In genomic region chr9:71554001-71554400, GRCm38 (mm10) we compare ENCODE assay signal across 34 mouse cellular contexts. TPM values are rescaled to one million over a fixed set of nuclear protein-coding genes. Genes with fewer than 3 reads are reported as not detected.
DNase-seq lines count a peak whose midpoint lies in the region; ATAC-seq and TF ChIP-seq lines count a peak whose summit lies in the region.
"Had no signal": no experiment of that assay in that cellular context is flagged by ENCODE, and none has a peak within 500 bp of the region (broad histone marks: within the 10 kb centered on the region; RNA-seq: fewer than 3 reads in every experiment).

No protein-coding gene starts in this region.

- no peak overlapping the region for H3K4me3 ChIP-seq in heart, embryonic 10.5 days
- no peak overlapping the region for H3K4me3 ChIP-seq in midbrain, postnatal 0 days (ENCODE audit: low read depth, low read length)
- H3K4me3 ChIP-seq in midbrain, embryonic 11.5 days (ENCODE audit: low read depth, low read length): no peak overlapping the region
- H3K4me3 ChIP-seq: embryonic facial prominence, embryonic 10.5 days; embryonic facial prominence, embryonic 15.5 days; forebrain, embryonic 12.5 days; hindbrain, embryonic 10.5 days; hindbrain, embryonic 15.5 days; limb, embryonic 10.5 days; limb, embryonic 15.5 days; lung, embryonic 15.5 days; neural tube, embryonic 15.5 days; stomach, embryonic 15.5 days had no signal

- POLR2A ChIA-PET in Patski (lab: Charles Lee): no interaction called here

- WGBS in heart, embryonic 10.5 days: 90% methylated on average over 3 of the region's 3 CpGs
- WGBS in midbrain, postnatal 0 days: 98% methylated on average over 3 of the region's 3 CpGs
- 93% methylated on average over 3 of the region's 3 CpGs for WGBS in midbrain, embryonic 11.5 days

- ATAC-seq in midbrain, postnatal 0 days (ENCODE audit: low FRiP score): no peak
- ATAC-seq in midbrain, embryonic 11.5 days (ENCODE audit: low FRiP score): no peak
- ATAC-seq in Patski: no peak
- ATAC-seq: activated CD4-positive, CD25-positive, alpha-beta regulatory T cell, adult 4 months; forebrain, postnatal 0 days; inflammation-experienced regulatory T-cells, adult 6 months had no signal

- CTCF ChIA-PET in Patski (lab: Charles Lee): interaction anchor here (1.3 to 2.0 kb wide), 3 partner anchors 10 to 343 kb away, joined by 3 to 10 read pairs (median 5); no protein-coding TSS in a partner anchor

- no peak overlapping the region for H3K9ac ChIP-seq in midbrain, postnatal 0 days (replicated peaks; ENCODE audit: low read length, poor library complexity, severe bottlenecking)
- H3K9ac ChIP-seq in midbrain, embryonic 11.5 days (ENCODE audit: low read length): no peak overlapping the region
- H3K9ac ChIP-seq: embryonic facial prominence, embryonic 15.5 days; forebrain, embryonic 12.5 days; forebrain, postnatal 0 days; hindbrain, embryonic 15.5 days; limb, embryonic 15.5 days; liver, embryonic 14.5 days; lung, embryonic 15.5 days; neural tube, embryonic 15.5 days; stomach, embryonic 15.5 days had no signal

- no peaks in the 10 kb centered on the region for H3K4me1 ChIP-seq in heart, embryonic 10.5 days
- H3K4me1 ChIP-seq in midbrain, postnatal 0 days (ENCODE audit: insufficient read depth, low read length): no peaks in the 10 kb centered on the region
- H3K4me1 ChIP-seq in midbrain, embryonic 11.5 days (ENCODE audit: control insufficient read depth, insufficient read depth, low read length): no peaks in the 10 kb centered on the region
- H3K4me1 ChIP-seq: embryonic facial prominence, embryonic 10.5 days; embryonic facial prominence, embryonic 15.5 days; hindbrain, embryonic 15.5 days; limb, embryonic 10.5 days; limb, embryonic 15.5 days; neural tube, embryonic 15.5 days had no signal

- peak; percentile 19 for DNase-seq in heart, postnatal 4 days
- no peak for DNase-seq in heart, embryonic 10.5 days (ENCODE audit: low spot score)
- DNase-seq in midbrain, postnatal 0 days (ENCODE audit: low spot score): no peak
- no peak for DNase-seq in midbrain, embryonic 11.5 days (ENCODE audit: low spot score, missing footprints)
- no peak for DNase-seq in Patski (ENCODE audit: low read depth, low spot score)
- no peak for DNase-seq in gastrocnemius, postnatal 10 days
- DNase-seq in kidney, postnatal 10 days: no peak
- DNase-seq: adrenal gland, adult 8-10 months; cerebellum, adult 2 months; cerebellum, postnatal 25 days; forebrain, postnatal 0 days; kidney, adult 2 months; kidney, postnatal 4 days; layer of hippocampus, postnatal 36 days; midbrain, embryonic 14.5 days; right cerebral cortex, postnatal 25 days; thymus, postnatal 25 days had no signal

- no peak overlapping the region for H3K27ac ChIP-seq in heart, embryonic 10.5 days
- no peak overlapping the region for H3K27ac ChIP-seq in midbrain, postnatal 0 days (ENCODE audit: low read depth, low read length)
- H3K27ac ChIP-seq in midbrain, embryonic 11.5 days (ENCODE audit: low read depth, low read length): no peak overlapping the region
- H3K27ac ChIP-seq: embryonic facial prominence, embryonic 10.5 days; embryonic facial prominence, embryonic 15.5 days; forebrain, embryonic 12.5 days; hindbrain, embryonic 10.5 days; hindbrain, embryonic 15.5 days; limb, embryonic 10.5 days; limb, embryonic 15.5 days; liver, embryonic 14.5 days; lung, embryonic 15.5 days; macrophage; neural tube, embryonic 15.5 days; stomach, embryonic 15.5 days had no signal

- TF ChIP-seq CTCF in midbrain, postnatal 0 days (IDR thresholded peaks at IDR 0.05): 0 out of 2 replicates have a peak, but pooled peaks have one; percentile 5
- TF ChIP-seq CTCF in Patski (IDR thresholded peaks at IDR 0.05): peak; percentile 20

- H3K27me3 ChIP-seq in heart, embryonic 10.5 days (ENCODE audit: insufficient read depth, poor library complexity, severe bottlenecking): no peaks in the 10 kb centered on the region
- no peaks in the 10 kb centered on the region for H3K27me3 ChIP-seq in midbrain, postnatal 0 days (ENCODE audit: insufficient read depth, low read length)
- no peaks in the 10 kb centered on the region for H3K27me3 ChIP-seq in midbrain, embryonic 11.5 days (ENCODE audit: control insufficient read depth, insufficient read depth, low read length)
- no peaks in the 10 kb centered on the region for H3K27me3 ChIP-seq in Patski
- H3K27me3 ChIP-seq: embryonic facial prominence, embryonic 15.5 days; forebrain, embryonic 12.5 days; hindbrain, embryonic 15.5 days; limb, embryonic 15.5 days; lung, embryonic 15.5 days; neural tube, embryonic 15.5 days; stomach, embryonic 15.5 days had no signal

- no peak overlapping the region for H3K4me2 ChIP-seq in midbrain, postnatal 0 days (ENCODE audit: low read depth, low read length, poor library complexity, severe bottlenecking)
- no peak overlapping the region for H3K4me2 ChIP-seq in midbrain, embryonic 11.5 days
- H3K4me2 ChIP-seq: embryonic facial prominence, embryonic 15.5 days; forebrain, embryonic 12.5 days; heart, embryonic 11.5 days; hindbrain, embryonic 15.5 days; limb, embryonic 15.5 days; lung, embryonic 15.5 days; neural tube, embryonic 15.5 days; stomach, embryonic 15.5 days had no signal

- H3K9me3 ChIP-seq in heart, embryonic 10.5 days: no peaks in the 10 kb centered on the region
- H3K9me3 ChIP-seq in midbrain, postnatal 0 days (ENCODE audit: low read length): no peaks in the 10 kb centered on the region
- no peaks in the 10 kb centered on the region for H3K9me3 ChIP-seq in midbrain, embryonic 11.5 days (ENCODE audit: control insufficient read depth, low read length)
- H3K9me3 ChIP-seq: embryonic facial prominence, embryonic 10.5 days; embryonic facial prominence, embryonic 15.5 days; forebrain, embryonic 12.5 days; G1E; hindbrain, embryonic 15.5 days; limb, embryonic 10.5 days; limb, embryonic 15.5 days; lung, embryonic 15.5 days; neural tube, embryonic 15.5 days; stomach, embryonic 15.5 days had no signal

- in situ Hi-C loops in Patski (cut with MboI; ENCODE audit: low pct_unique_long_range_greater_than_20kb): no loop called here

- H3K36me3 ChIP-seq in heart, embryonic 10.5 days: peaks cover 77% of the 10 kb centered on the region
- no peaks in the 10 kb centered on the region for H3K36me3 ChIP-seq in midbrain, postnatal 0 days (ENCODE audit: insufficient read depth, low read length)
- no peaks in the 10 kb centered on the region for H3K36me3 ChIP-seq in midbrain, embryonic 11.5 days (ENCODE audit: control insufficient read depth, insufficient read depth, low read length)
- H3K36me3 ChIP-seq: embryonic facial prominence, embryonic 15.5 days; forebrain, embryonic 12.5 days; G1E; hindbrain, embryonic 10.5 days; hindbrain, embryonic 15.5 days; limb, embryonic 10.5 days; limb, embryonic 15.5 days; neural tube, embryonic 15.5 days; stomach, embryonic 15.5 days had no signal

RNA-seq across cellular contexts. Expression of gene Myzap, which starts 38.2 kb away (rescaled TPM):
- total RNA-seq in heart, postnatal 4 days (2021): 100 to 1,000 TPM; 261 to 277 TPM
- polyA plus RNA-seq in heart, embryonic 10.5 days (2016; fragmentation: Nextera tagmentation; extraction: Ambion mirVana): 23.4 and 38.5 TPM in 2 replicates
- total RNA-seq in midbrain, postnatal 0 days (2014; rRNA removed): 0.99 and 1.4 TPM in 2 replicates
- polyA plus RNA-seq in midbrain, postnatal 0 days (2015; fragmentation: Nextera tagmentation; extraction: Ambion mirVana): 1.9 and 2.1 TPM in 2 replicates
- polyA plus RNA-seq in midbrain, embryonic 11.5 days (2014; fragmentation: Nextera tagmentation; extraction: Ambion mirVana): 4.5 and 6.9 TPM in 2 replicates
- 0.71 TPM for polyA plus RNA-seq in Patski (2021)
- total RNA-seq in gastrocnemius, postnatal 10 days (2021): 10 to 100 TPM; 11.1 to 14.1 TPM
- total RNA-seq: megakaryocyte-erythroid progenitor cell, adult 5-6 weeks had no signal
- polyA plus RNA-seq: G1E, macrophage had no signal
